Mouse (Mus musculus): ENCODE results near the gene Sh3bp4. TPM values are rescaled to one million over a fixed set of nuclear protein-coding genes. Genes with fewer than 3 reads are reported as not detected.

The Sh3bp4 gene
- polyA plus RNA-seq, 1 experiment from 2014 or later = 13.3 TPM

GRCm38 (mm10) chr1:89039836-89040235 lies 30.4 kb upstream of the Sh3bp4 start:
- H3K4me2 ChIP-seq (ENCODE audit: low read length) = no peak overlapping the region
- no peaks in the 10 kb centered on the region for H3K9me3 ChIP-seq (replicated peaks; ENCODE audit: control insufficient read depth, low read length, poor library complexity, severe bottlenecking)
- no peak overlapping the region for H3K4me3 ChIP-seq (ENCODE audit: low read depth, low read length)
- H3K9ac ChIP-seq (ENCODE audit: low read depth, low read length) = no peak overlapping the region
- no peaks in the 10 kb centered on the region for H3K27me3 ChIP-seq (ENCODE audit: control insufficient read depth, insufficient read depth, low read depth, low read length)
- H3K4me1 ChIP-seq (ENCODE audit: control insufficient read depth, insufficient read depth, low read length) = no peaks in the 10 kb centered on the region
- no peak for ATAC-seq
- WGBS = 84% methylated on average over 2 of the region's 2 CpGs
- no peaks in the 10 kb centered on the region for H3K36me3 ChIP-seq (ENCODE audit: control insufficient read depth, insufficient read depth, low read length)
- no peak overlapping the region for H3K27ac ChIP-seq (ENCODE audit: low read length)

GRCm38 (mm10) chr1:89041290-89041689 lies 28.9 kb upstream of the Sh3bp4 start:
- Histone ChIP-seq H3K4me1 (ENCODE audit: control insufficient read depth, insufficient read depth, low read length) (0 out of 2 replicates have a peak, but pooled peaks cover 3% of the 10 kb centered on the region), H3K27me3 (ENCODE audit: control insufficient read depth, insufficient read depth, low read depth, low read length) (no peaks in the 10 kb centered on the region), H3K27ac (ENCODE audit: low read length) (no peak overlapping the region), H3K4me3 (ENCODE audit: low read depth, low read length) (no peak overlapping the region), H3K4me2 (ENCODE audit: low read length) (no peak overlapping the region), H3K9ac (ENCODE audit: low read depth, low read length) (no peak overlapping the region), H3K9me3 (replicated peaks; ENCODE audit: control insufficient read depth, low read length, poor library complexity, severe bottlenecking) (no peaks in the 10 kb centered on the region), H3K36me3 (ENCODE audit: control insufficient read depth, insufficient read depth, low read length) (no peaks in the 10 kb centered on the region)
- 66% methylated on average over 5 of the region's 5 CpGs for WGBS
- no peak for ATAC-seq

- 0 out of 2 replicates have a peak, but pooled peaks cover 3% of the 10 kb centered on the region for H3K4me1 ChIP-seq (ENCODE audit: control insufficient read depth, insufficient read depth, low read length)
- H3K9me3 ChIP-seq (replicated peaks; ENCODE audit: control insufficient read depth, low read length, poor library complexity, severe bottlenecking) = no peaks in the 10 kb centered on the region
- H3K9ac ChIP-seq (ENCODE audit: low read depth, low read length) = no peak overlapping the region
- no peak overlapping the region for H3K27ac ChIP-seq (ENCODE audit: low read length)
- no peaks in the 10 kb centered on the region for H3K27me3 ChIP-seq (ENCODE audit: control insufficient read depth, insufficient read depth, low read depth, low read length)
- no peak for ATAC-seq
- H3K4me2 ChIP-seq (ENCODE audit: low read length) = no peak overlapping the region
- no peaks in the 10 kb centered on the region for H3K36me3 ChIP-seq (ENCODE audit: control insufficient read depth, insufficient read depth, low read length)
- H3K4me3 ChIP-seq (ENCODE audit: low read depth, low read length) = no peak overlapping the region
- WGBS = 88% methylated on average over 4 of the region's 4 CpGs
These were observed 28.1 kb upstream of the Sh3bp4 start for GRCm38 (mm10) chr1:89042081-89042480.

GRCm38 (mm10) chr1:89042956-89043355 lies 27.3 kb upstream of the Sh3bp4 start:
- no peak for ATAC-seq
- WGBS = 93% methylated on average over 10 of the region's 10 CpGs

GRCm38 (mm10) chr1:89045403-89045802 lies 24.8 kb upstream of the Sh3bp4 start:
- Histone ChIP-seq H3K36me3 (ENCODE audit: control insufficient read depth, insufficient read depth, low read length) (no peaks in the 10 kb centered on the region), H3K4me3 (ENCODE audit: low read depth, low read length) (no peak overlapping the region), H3K27ac (ENCODE audit: low read length) (0 out of 2 replicates have a peak overlapping the region, but pooled peaks have one; percentile 3), H3K27me3 (ENCODE audit: control insufficient read depth, insufficient read depth, low read depth, low read length) (no peaks in the 10 kb centered on the region), H3K4me1 (ENCODE audit: control insufficient read depth, insufficient read depth, low read length) (0 out of 2 replicates have a peak, but pooled peaks cover 3% of the 10 kb centered on the region), H3K9me3 (replicated peaks; ENCODE audit: control insufficient read depth, low read length, poor library complexity, severe bottlenecking) (no peaks in the 10 kb centered on the region), H3K9ac (ENCODE audit: low read depth, low read length) (no peak overlapping the region), H3K4me2 (ENCODE audit: low read length) (peak overlapping the region; percentile 17; the same call in 1 of the 2 replicates)
- WGBS = 32% methylated on average over 8 of the region's 8 CpGs
- peak; percentile 66 for ATAC-seq

More at GRCm38 (mm10) chr1:89042956-89043355, 27.3 kb upstream of the Sh3bp4 start:
- H3K4me1 ChIP-seq (ENCODE audit: control insufficient read depth, insufficient read depth, low read length) = 0 out of 2 replicates have a peak, but pooled peaks cover 3% of the 10 kb centered on the region
- no peak overlapping the region for H3K9ac ChIP-seq (ENCODE audit: low read depth, low read length)
- H3K4me3 ChIP-seq (ENCODE audit: low read depth, low read length) = no peak overlapping the region
- H3K36me3 ChIP-seq (ENCODE audit: control insufficient read depth, insufficient read depth, low read length) = no peaks in the 10 kb centered on the region
- H3K4me2 ChIP-seq (ENCODE audit: low read length) = no peak overlapping the region
- no peak overlapping the region for H3K27ac ChIP-seq (ENCODE audit: low read length)
- H3K27me3 ChIP-seq (ENCODE audit: control insufficient read depth, insufficient read depth, low read depth, low read length) = no peaks in the 10 kb centered on the region
- no peaks in the 10 kb centered on the region for H3K9me3 ChIP-seq (replicated peaks; ENCODE audit: control insufficient read depth, low read length, poor library complexity, severe bottlenecking)

- ATAC-seq = no peak
- H3K27me3 ChIP-seq (ENCODE audit: control insufficient read depth, insufficient read depth, low read depth, low read length) = no peaks in the 10 kb centered on the region
- WGBS = 84% methylated on average over 4 of the region's 4 CpGs
These were observed 20.7 kb upstream of the Sh3bp4 start for GRCm38 (mm10) chr1:89049506-89049905.

GRCm38 (mm10) chr1:89056175-89056574 lies 14.0 kb upstream of the Sh3bp4 start:
- Histone ChIP-seq H3K4me1 (ENCODE audit: control insufficient read depth, insufficient read depth, low read length) (no peaks in the 10 kb centered on the region), H3K9me3 (replicated peaks; ENCODE audit: control insufficient read depth, low read length, poor library complexity, severe bottlenecking) (0 out of 2 replicates have a peak, but pooled peaks cover 2% of the 10 kb centered on the region), H3K36me3 (ENCODE audit: control insufficient read depth, insufficient read depth, low read length) (no peaks in the 10 kb centered on the region), H3K27me3 (ENCODE audit: control insufficient read depth, insufficient read depth, low read depth, low read length) (no peaks in the 10 kb centered on the region), H3K4me2 (ENCODE audit: low read length) (no peak overlapping the region), H3K9ac (ENCODE audit: low read depth, low read length) (no peak overlapping the region), H3K27ac (ENCODE audit: low read length) (no peak overlapping the region), H3K4me3 (ENCODE audit: low read depth, low read length) (no peak overlapping the region)
- no peak for ATAC-seq
- WGBS = 44% methylated on average over 1 of the region's 1 CpGs

More at GRCm38 (mm10) chr1:89049506-89049905, 20.7 kb upstream of the Sh3bp4 start:
- Histone ChIP-seq H3K4me3 (ENCODE audit: low read depth, low read length) (no peak overlapping the region), H3K27ac (ENCODE audit: low read length) (no peak overlapping the region), H3K9me3 (replicated peaks; ENCODE audit: control insufficient read depth, low read length, poor library complexity, severe bottlenecking) (no peaks in the 10 kb centered on the region), H3K36me3 (ENCODE audit: control insufficient read depth, insufficient read depth, low read length) (no peaks in the 10 kb centered on the region), H3K4me2 (ENCODE audit: low read length) (no peak overlapping the region), H3K9ac (ENCODE audit: low read depth, low read length) (no peak overlapping the region), H3K4me1 (ENCODE audit: control insufficient read depth, insufficient read depth, low read length) (0 out of 2 replicates have a peak, but pooled peaks cover 3% of the 10 kb centered on the region)

- Histone ChIP-seq H3K4me1 (ENCODE audit: control insufficient read depth, insufficient read depth, low read length) (no peaks in the 10 kb centered on the region), H3K27ac (ENCODE audit: low read length) (no peak overlapping the region), H3K4me2 (ENCODE audit: low read length) (no peak overlapping the region), H3K9ac (ENCODE audit: low read depth, low read length) (no peak overlapping the region), H3K27me3 (ENCODE audit: control insufficient read depth, insufficient read depth, low read depth, low read length) (no peaks in the 10 kb centered on the region), H3K9me3 (replicated peaks; ENCODE audit: control insufficient read depth, low read length, poor library complexity, severe bottlenecking) (peaks cover 2% of the 10 kb centered on the region; the same call in 1 of the 2 replicates), H3K4me3 (ENCODE audit: low read depth, low read length) (no peak overlapping the region), H3K36me3 (ENCODE audit: control insufficient read depth, insufficient read depth, low read length) (no peaks in the 10 kb centered on the region)
- WGBS = 81% methylated on average over 3 of the region's 3 CpGs
- no peak for ATAC-seq
These were observed 12.8 kb upstream of the Sh3bp4 start for GRCm38 (mm10) chr1:89057430-89057829.

- Histone ChIP-seq H3K9me3 (replicated peaks; ENCODE audit: control insufficient read depth, low read length, poor library complexity, severe bottlenecking) (peaks cover 2% of the 10 kb centered on the region; the same call in 1 of the 2 replicates), H3K4me2 (ENCODE audit: low read length) (no peak overlapping the region), H3K27me3 (ENCODE audit: control insufficient read depth, insufficient read depth, low read depth, low read length) (no peaks in the 10 kb centered on the region), H3K4me3 (ENCODE audit: low read depth, low read length) (no peak overlapping the region), H3K9ac (ENCODE audit: low read depth, low read length) (no peak overlapping the region), H3K4me1 (ENCODE audit: control insufficient read depth, insufficient read depth, low read length) (no peaks in the 10 kb centered on the region), H3K27ac (ENCODE audit: low read length) (no peak overlapping the region), H3K36me3 (ENCODE audit: control insufficient read depth, insufficient read depth, low read length) (no peaks in the 10 kb centered on the region)
- 100% methylated on average over 1 of the region's 1 CpGs for WGBS
- ATAC-seq = no peak
These were observed 12.2 kb upstream of the Sh3bp4 start for GRCm38 (mm10) chr1:89058011-89058410.
